Mouse (Mus musculus): Measurements from ENCODE around the gene Hip1. TPM values are rescaled to one million over a fixed set of nuclear protein-coding genes. Genes with fewer than 3 reads are reported as not detected.
"Not testable (repeated sequence)": the region's sequence is repeated elsewhere in the genome, so short reads cannot be mapped to it uniquely, and the experiment has no call there.

The Hip1 gene
- polyA plus RNA-seq, 1 experiment from 2014 or later: 5.9 TPM

GRCm38 (mm10) chr5:135380681-135381080, 164.2 kb downstream of the Hip1 start:
- no peak overlapping the region for H3K4me2 ChIP-seq (replicated peaks; ENCODE audit: low read depth)
- H3K36me3 ChIP-seq (ENCODE audit: control insufficient read depth, insufficient read depth): peaks cover 89% of the 10 kb centered on the region
- H3K4me3 ChIP-seq (ENCODE audit: low read depth, low read length): no peak overlapping the region
- H3K27me3 ChIP-seq (replicated peaks; ENCODE audit: control insufficient read depth, insufficient read depth, low read length): no peaks in the 10 kb centered on the region
- TF ChIP-seq CTCF (IDR thresholded peaks at IDR 0.05; ENCODE audit: low read depth): no peak
- H3K4me1 ChIP-seq (replicated peaks; ENCODE audit: control insufficient read depth, insufficient read depth, low read length): no peaks in the 10 kb centered on the region
- H3K9ac ChIP-seq (ENCODE audit: low read depth, low read length): no peak overlapping the region
- 92% methylated on average over 4 of the region's 4 CpGs for WGBS
- ATAC-seq: no peak
- no peaks in the 10 kb centered on the region for H3K9me3 ChIP-seq (ENCODE audit: control insufficient read depth)
- H3K27ac ChIP-seq (ENCODE audit: low read depth, low read length): no peak overlapping the region

GRCm38 (mm10) chr5:135376341-135376740, 168.6 kb downstream of the Hip1 start:
- Histone ChIP-seq H3K4me3 (ENCODE audit: low read depth, low read length) (no peak overlapping the region), H3K36me3 (ENCODE audit: control insufficient read depth, insufficient read depth) (peaks cover 88% of the 10 kb centered on the region), H3K4me1 (replicated peaks; ENCODE audit: control insufficient read depth, insufficient read depth, low read length) (no peaks in the 10 kb centered on the region), H3K9ac (ENCODE audit: low read depth, low read length) (no peak overlapping the region), H3K27ac (ENCODE audit: low read depth, low read length) (no peak overlapping the region), H3K4me2 (replicated peaks; ENCODE audit: low read depth) (no peak overlapping the region), H3K9me3 (ENCODE audit: control insufficient read depth) (no peaks in the 10 kb centered on the region), H3K27me3 (replicated peaks; ENCODE audit: control insufficient read depth, insufficient read depth, low read length) (no peaks in the 10 kb centered on the region)
- TF ChIP-seq CTCF (IDR thresholded peaks at IDR 0.05; ENCODE audit: low read depth): no peak
- 43% methylated on average over 2 of the region's 2 CpGs for WGBS
- ATAC-seq: no peak

GRCm38 (mm10) chr5:135375167-135375566, 169.8 kb downstream of the Hip1 start:
- Histone ChIP-seq H3K36me3 (ENCODE audit: control insufficient read depth, insufficient read depth) (peaks cover 76% of the 10 kb centered on the region), H3K4me3 (ENCODE audit: low read depth, low read length) (no peak overlapping the region), H3K4me2 (replicated peaks; ENCODE audit: low read depth) (no peak overlapping the region), H3K4me1 (replicated peaks; ENCODE audit: control insufficient read depth, insufficient read depth, low read length) (peaks cover 4% of the 10 kb centered on the region; the same call in 1 of the 2 replicates), H3K27ac (ENCODE audit: low read depth, low read length) (no peak overlapping the region), H3K27me3 (replicated peaks; ENCODE audit: control insufficient read depth, insufficient read depth, low read length) (no peaks in the 10 kb centered on the region), H3K9me3 (ENCODE audit: control insufficient read depth) (no peaks in the 10 kb centered on the region), H3K9ac (ENCODE audit: low read depth, low read length) (no peak overlapping the region)
- no peak for ATAC-seq
- TF ChIP-seq CTCF (IDR thresholded peaks at IDR 0.05; ENCODE audit: low read depth): no peak
- WGBS: 59% methylated on average over 8 of the region's 8 CpGs

GRCm38 (mm10) chr5:135373601-135374000, 171.3 kb downstream of the Hip1 start:
- Histone ChIP-seq H3K9me3 (ENCODE audit: control insufficient read depth) (no peaks in the 10 kb centered on the region), H3K4me1 (replicated peaks; ENCODE audit: control insufficient read depth, insufficient read depth, low read length) (peaks cover 4% of the 10 kb centered on the region; the same call in 1 of the 2 replicates), H3K9ac (ENCODE audit: low read depth, low read length) (no peak overlapping the region), H3K27ac (ENCODE audit: low read depth, low read length) (0 out of 2 replicates have a peak overlapping the region, but pooled peaks have one; percentile 8), H3K27me3 (replicated peaks; ENCODE audit: control insufficient read depth, insufficient read depth, low read length) (no peaks in the 10 kb centered on the region), H3K4me3 (ENCODE audit: low read depth, low read length) (no peak overlapping the region), H3K4me2 (replicated peaks; ENCODE audit: low read depth) (no peak overlapping the region), H3K36me3 (ENCODE audit: control insufficient read depth, insufficient read depth) (peaks cover 62% of the 10 kb centered on the region)
- 0 out of 2 replicates have a peak, but pooled peaks have one; percentile 11 for TF ChIP-seq CTCF (IDR thresholded peaks at IDR 0.05; ENCODE audit: low read depth)
- WGBS: 98% methylated on average over 5 of the region's 5 CpGs
- ATAC-seq: no peak

GRCm38 (mm10) chr5:135371195-135371594, 173.7 kb downstream of the Hip1 start:
- Histone ChIP-seq H3K36me3 (ENCODE audit: control insufficient read depth, insufficient read depth) (peaks cover 41% of the 10 kb centered on the region), H3K9ac (ENCODE audit: low read depth, low read length) (no peak overlapping the region), H3K4me3 (ENCODE audit: low read depth, low read length) (no peak overlapping the region), H3K4me1 (replicated peaks; ENCODE audit: control insufficient read depth, insufficient read depth, low read length) (peaks cover 4% of the 10 kb centered on the region; the same call in 1 of the 2 replicates), H3K9me3 (ENCODE audit: control insufficient read depth) (no peaks in the 10 kb centered on the region), H3K27ac (ENCODE audit: low read depth, low read length) (no peak overlapping the region), H3K27me3 (replicated peaks; ENCODE audit: control insufficient read depth, insufficient read depth, low read length) (no peaks in the 10 kb centered on the region), H3K4me2 (replicated peaks; ENCODE audit: low read depth) (0 out of 2 replicates have a peak overlapping the region, but pooled peaks have one; percentile 99)
- no peak for TF ChIP-seq CTCF (IDR thresholded peaks at IDR 0.05; ENCODE audit: low read depth)
- WGBS: 95% methylated on average over 13 of the region's 13 CpGs
- no peak for ATAC-seq

GRCm38 (mm10) chr5:135369787-135370654, 174.9 kb downstream of the Hip1 start, which contains the start of gene Nsun5:
Gene Nsun5, plus strand, starts transcription at chr5:135369953.
- peaks cover 4% of the 10 kb centered on the region; the same call in 1 of the 2 replicates for H3K4me1 ChIP-seq (replicated peaks; ENCODE audit: control insufficient read depth, insufficient read depth, low read length)
- peak within 1 kb of the TSS; percentile 69; the same call in 1 of the 2 replicates for H3K27ac ChIP-seq (ENCODE audit: low read depth, low read length)
- peak within 1 kb of the TSS; percentile 80 for H3K9ac ChIP-seq (ENCODE audit: low read depth, low read length)
- no peaks in the 10 kb centered on the region for H3K9me3 ChIP-seq (ENCODE audit: control insufficient read depth)
- no peaks in the 10 kb centered on the region for H3K27me3 ChIP-seq (replicated peaks; ENCODE audit: control insufficient read depth, insufficient read depth, low read length)
- TF ChIP-seq CTCF (IDR thresholded peaks at IDR 0.05; ENCODE audit: low read depth): 0 out of 2 replicates have a peak, but pooled peaks have one; percentile 4
- H3K4me2 ChIP-seq (replicated peaks; ENCODE audit: low read depth): peak within 1 kb of the TSS; percentile 99
- H3K36me3 ChIP-seq (ENCODE audit: control insufficient read depth, insufficient read depth): peaks cover 29% of the 10 kb centered on the region
- ATAC-seq: peak; percentile 83
- peak within 1 kb of the TSS; percentile 87 for H3K4me3 ChIP-seq (ENCODE audit: low read depth, low read length)
- under 1% methylated on average over 63 of the region's 64 CpGs for WGBS

GRCm38 (mm10) chr5:135369196-135369595, 175.7 kb downstream of the Hip1 start:
- WGBS: 56% methylated on average over 9 of the region's 9 CpGs
- Histone ChIP-seq H3K36me3 (ENCODE audit: control insufficient read depth, insufficient read depth) (peaks cover 21% of the 10 kb centered on the region; the same call in 1 of the 2 replicates), H3K4me3 (ENCODE audit: low read depth, low read length) (peak overlapping the region; percentile 87), H3K27ac (ENCODE audit: low read depth, low read length) (peak overlapping the region; percentile 69; the same call in 1 of the 2 replicates), H3K9ac (ENCODE audit: low read depth, low read length) (peak overlapping the region; percentile 80), H3K4me2 (replicated peaks; ENCODE audit: low read depth) (peak overlapping the region; percentile 99)
- not testable (repeated sequence) for H3K4me1 ChIP-seq (replicated peaks; ENCODE audit: control insufficient read depth, insufficient read depth, low read length); H3K9me3 ChIP-seq (ENCODE audit: control insufficient read depth); ATAC-seq; H3K27me3 ChIP-seq (replicated peaks; ENCODE audit: control insufficient read depth, insufficient read depth, low read length)

All from intestine, postnatal 0 days (tissue).